Mouse (Mus musculus) forebrain, embryonic 12.5 days (tissue): ENCODE results near the gene Acadl. TPM values are rescaled to one million over a fixed set of nuclear protein-coding genes. Genes with fewer than 3 reads are reported as not detected.

Experiments used
- ATAC-seq: fragments of 200-750 bp; cut with Nextera tagmentation; 2 replicates; pipeline ENCODE4 v1.8.0; 2017; ENCODE audit warnings: moderate TSS enrichment; ENCODE audit not compliant: low FRiP score
- H3K27ac ChIP-seq: fragments of 300-500 bp; sonication (generic); 2 replicates; pipeline ENCODE4 v1.5.1; 2016; ENCODE audit warnings: mild to moderate bottlenecking
- H3K27me3 ChIP-seq: fragments of 300-500 bp; sonication (generic); 2 replicates; pipeline ENCODE4 v1.6.1; 2016; ENCODE audit warnings: mild to moderate bottlenecking
- H3K36me3 ChIP-seq: fragments of 300-500 bp; sonication (generic); replicated peaks from 2 replicates; pipeline ENCODE4 v1.6.1; 2016; ENCODE audit warnings: mild to moderate bottlenecking
- H3K4me1 ChIP-seq: fragments of 300-500 bp; sonication (generic); 2 replicates; pipeline ENCODE4 v1.6.1; 2016
- H3K4me2 ChIP-seq: fragments of 300-500 bp; sonication (generic); 2 replicates; pipeline ENCODE4 v1.6.1; 2016; ENCODE audit warnings: mild to moderate bottlenecking, moderate library complexity
- H3K4me3 ChIP-seq: fragments of 300-500 bp; sonication (generic); replicated peaks from 2 replicates; pipeline ENCODE4 v1.5.1; 2016; ENCODE audit warnings: mild to moderate bottlenecking
- H3K9ac ChIP-seq: fragments of 300-500 bp; sonication (generic); 2 replicates; pipeline ENCODE4 v1.6.1; 2016; ENCODE audit warnings: mild to moderate bottlenecking
- H3K9me3 ChIP-seq: fragments of 300-500 bp; sonication (generic); 2 replicates; pipeline ENCODE4 v1.6.1; 2016
- WGBS: fragments of 180-500 bp; shearing (Covaris S2); methylation state at CpG from one replicate; pipeline ENCODE4 v1.1.7; 2016; 5-methylcytosine and 5-hydroxymethylcytosine counted together
- polyA plus RNA-seq: library from polyadenylated mRNA; unstranded; fragments of >200 nt; fragmentation: Nextera tagmentation; extraction: Ambion mirVana; gene quantifications from 2 replicates; pipeline ENCODE4 v1.2.1, GENCODE M21; 2016

The Acadl gene
- polyA plus RNA-seq: 42.5 and 44.7 TPM in 2 replicates

- H3K4me3 ChIP-seq: peak within 1 kb of the TSS; percentile 86
- ATAC-seq: peak; percentile 88
- no peaks in the 10 kb centered on the region for H3K27me3 ChIP-seq
- under 1% methylated on average over 77 of the region's 85 CpGs for WGBS
- no peaks in the 10 kb centered on the region for H3K36me3 ChIP-seq
- H3K9me3 ChIP-seq: no peaks in the 10 kb centered on the region
- peaks cover 16% of the 10 kb centered on the region for H3K4me1 ChIP-seq
- peak within 1 kb of the TSS; percentile 76 for H3K4me2 ChIP-seq
- H3K9ac ChIP-seq: peak within 1 kb of the TSS; percentile 80
- 0 out of 2 replicates have a peak within 1 kb of the TSS, but pooled peaks have one; percentile 27 for H3K27ac ChIP-seq
Measured at GRCm38 (mm10) chr1:66862712-66863511, at the start of gene Acadl. Gene Acadl, minus strand, starts transcription at chr1:66863277.

- WGBS: 90% methylated on average over 1 of the region's 1 CpGs
- no peaks in the 10 kb centered on the region for H3K9me3 ChIP-seq
- no peaks in the 10 kb centered on the region for H3K27me3 ChIP-seq
- ATAC-seq: no peak
- H3K9ac ChIP-seq: no peak overlapping the region
- no peak overlapping the region for H3K4me3 ChIP-seq
- no peak overlapping the region for H3K27ac ChIP-seq
- no peaks in the 10 kb centered on the region for H3K36me3 ChIP-seq
- H3K4me1 ChIP-seq: no peaks in the 10 kb centered on the region
- no peak overlapping the region for H3K4me2 ChIP-seq
Measured at GRCm38 (mm10) chr1:66912305-66912704, 49.2 kb upstream of the Acadl start.

- Histone ChIP-seq H3K27me3 (no peaks in the 10 kb centered on the region), H3K4me2 (no peak overlapping the region), H3K9me3 (no peaks in the 10 kb centered on the region), H3K4me3 (no peak overlapping the region), H3K4me1 (peaks cover 5% of the 10 kb centered on the region; the same call in 1 of the 2 replicates), H3K9ac (no peak overlapping the region), H3K27ac (no peak overlapping the region), H3K36me3 (no peaks in the 10 kb centered on the region)
- no peak for ATAC-seq
- 88% methylated on average over 3 of the region's 3 CpGs for WGBS
Measured at GRCm38 (mm10) chr1:66902566-66902965, 39.5 kb upstream of the Acadl start.

GRCm38 (mm10) chr1:66900946-66901345 is 37.9 kb upstream of the Acadl start:
- no peaks in the 10 kb centered on the region for H3K9me3 ChIP-seq
- 98% methylated on average over 4 of the region's 4 CpGs for WGBS

GRCm38 (mm10) chr1:66898261-66898660 is 35.2 kb upstream of the Acadl start:
- no peak overlapping the region for H3K4me2 ChIP-seq
- ATAC-seq: no peak

More at GRCm38 (mm10) chr1:66900946-66901345, 37.9 kb upstream of the Acadl start:
- ATAC-seq: no peak
- Histone ChIP-seq H3K4me2 (no peak overlapping the region), H3K9ac (no peak overlapping the region), H3K36me3 (no peaks in the 10 kb centered on the region), H3K4me3 (no peak overlapping the region), H3K27me3 (no peaks in the 10 kb centered on the region), H3K4me1 (peaks cover 19% of the 10 kb centered on the region), H3K27ac (no peak overlapping the region)

GRCm38 (mm10) chr1:66896556-66896955 is 33.5 kb upstream of the Acadl start:
- H3K27ac ChIP-seq: peak overlapping the region; percentile 73
- no peaks in the 10 kb centered on the region for H3K36me3 ChIP-seq
- H3K27me3 ChIP-seq: no peaks in the 10 kb centered on the region
- WGBS: 39% methylated on average over 5 of the region's 5 CpGs
- ATAC-seq: peak; percentile 58
- peaks cover 22% of the 10 kb centered on the region for H3K4me1 ChIP-seq
- H3K4me3 ChIP-seq: no peak overlapping the region
- peak overlapping the region; percentile 38 for H3K9ac ChIP-seq
- H3K4me2 ChIP-seq: peak overlapping the region; percentile 27
- H3K9me3 ChIP-seq: no peaks in the 10 kb centered on the region

More at GRCm38 (mm10) chr1:66898261-66898660, 35.2 kb upstream of the Acadl start:
- Histone ChIP-seq H3K4me1 (peaks cover 22% of the 10 kb centered on the region), H3K4me3 (no peak overlapping the region), H3K36me3 (no peaks in the 10 kb centered on the region), H3K27me3 (no peaks in the 10 kb centered on the region), H3K9ac (no peak overlapping the region), H3K9me3 (no peaks in the 10 kb centered on the region), H3K27ac (no peak overlapping the region)
- 27% methylated on average over 7 of the region's 7 CpGs for WGBS

GRCm38 (mm10) chr1:66896125-66896524 is 33.0 kb upstream of the Acadl start:
- Histone ChIP-seq H3K9ac (peak overlapping the region; percentile 38), H3K27ac (peak overlapping the region; percentile 73), H3K4me3 (no peak overlapping the region), H3K4me2 (peak overlapping the region; percentile 27), H3K36me3 (no peaks in the 10 kb centered on the region), H3K27me3 (no peaks in the 10 kb centered on the region), H3K4me1 (peaks cover 22% of the 10 kb centered on the region), H3K9me3 (no peaks in the 10 kb centered on the region)
- ATAC-seq: peak; percentile 77
- WGBS: 46% methylated on average over 5 of the region's 5 CpGs

- Histone ChIP-seq H3K9ac (0 out of 2 replicates have a peak overlapping the region, but pooled peaks have one; percentile 38), H3K4me1 (peaks cover 22% of the 10 kb centered on the region), H3K4me3 (no peak overlapping the region), H3K27ac (peak overlapping the region; percentile 27; the same call in 1 of the 2 replicates), H3K36me3 (no peaks in the 10 kb centered on the region), H3K9me3 (no peaks in the 10 kb centered on the region), H3K27me3 (no peaks in the 10 kb centered on the region), H3K4me2 (no peak overlapping the region; the same call in 1 of the 2 replicates)
- ATAC-seq: peak; percentile 76
Measured at GRCm38 (mm10) chr1:66895837-66896118, 32.7 kb upstream of the Acadl start.

GRCm38 (mm10) chr1:66895093-66895836 is 32.2 kb upstream of the Acadl start:
- 57% methylated on average over 6 of the region's 6 CpGs for WGBS
- peaks cover 22% of the 10 kb centered on the region for H3K4me1 ChIP-seq
- no peaks in the 10 kb centered on the region for H3K9me3 ChIP-seq
- no peak overlapping the region for H3K4me3 ChIP-seq
- no peak overlapping the region for H3K27ac ChIP-seq
- H3K4me2 ChIP-seq: no peak overlapping the region
- no peak overlapping the region for H3K9ac ChIP-seq
- H3K36me3 ChIP-seq: no peaks in the 10 kb centered on the region
- peak; percentile 5; the same call in 1 of the 2 replicates for ATAC-seq
- H3K27me3 ChIP-seq: no peaks in the 10 kb centered on the region

- no peak overlapping the region for H3K27ac ChIP-seq
- 96% methylated on average over 1 of the region's 1 CpGs for WGBS
- no peak overlapping the region for H3K4me3 ChIP-seq
- no peaks in the 10 kb centered on the region for H3K36me3 ChIP-seq
- H3K9me3 ChIP-seq: no peaks in the 10 kb centered on the region
- H3K4me1 ChIP-seq: no peaks in the 10 kb centered on the region
- no peak overlapping the region for H3K4me2 ChIP-seq
- H3K9ac ChIP-seq: no peak overlapping the region
- H3K27me3 ChIP-seq: no peaks in the 10 kb centered on the region
- no peak for ATAC-seq
Measured at GRCm38 (mm10) chr1:66887175-66887574, 24.1 kb upstream of the Acadl start.

- H3K9ac ChIP-seq: no peak overlapping the region
- H3K27ac ChIP-seq: no peak overlapping the region
- no peaks in the 10 kb centered on the region for H3K36me3 ChIP-seq
- H3K9me3 ChIP-seq: 0 out of 2 replicates have a peak, but pooled peaks cover 6% of the 10 kb centered on the region
- WGBS: 88% methylated on average over 2 of the region's 2 CpGs
- ATAC-seq: no peak
- H3K4me2 ChIP-seq: no peak overlapping the region
- no peaks in the 10 kb centered on the region for H3K4me1 ChIP-seq
- H3K27me3 ChIP-seq: no peaks in the 10 kb centered on the region
- no peak overlapping the region for H3K4me3 ChIP-seq
Measured at GRCm38 (mm10) chr1:66880217-66880616, 17.1 kb upstream of the Acadl start.

GRCm38 (mm10) chr1:66874740-66875139 is 11.7 kb upstream of the Acadl start:
- no peak overlapping the region for H3K4me3 ChIP-seq
- no peak for ATAC-seq
- H3K27me3 ChIP-seq: no peaks in the 10 kb centered on the region
- H3K36me3 ChIP-seq: no peaks in the 10 kb centered on the region
- no peak overlapping the region for H3K27ac ChIP-seq
- 0 out of 2 replicates have a peak, but pooled peaks cover 6% of the 10 kb centered on the region for H3K9me3 ChIP-seq
- H3K4me2 ChIP-seq: no peak overlapping the region
- WGBS: 93% methylated on average over 6 of the region's 6 CpGs
- no peaks in the 10 kb centered on the region for H3K4me1 ChIP-seq
- H3K9ac ChIP-seq: no peak overlapping the region
